Mouse (Mus musculus) monocyte, adult 5-6 weeks (primary cell): ENCODE data around the gene Atp2b1. TPM values are rescaled to one million over a fixed set of nuclear protein-coding genes. Genes with fewer than 3 reads are reported as not detected.
"Not testable (repeated sequence)": the region's sequence is repeated elsewhere in the genome, so short reads cannot be mapped to it uniquely, and the experiment has no call there.

Experiments
- ATAC-seq: fragments of 153-309, 156-312 bp; replicated peaks from 2 replicates; pipeline ENCODE4 v1.8.0; 2017; ENCODE audit warnings: mild to moderate bottlenecking; ENCODE audit not compliant: low TSS enrichment, insufficient number of reproducible peaks, severe bottlenecking, poor library complexity, low FRiP score
- total RNA-seq: library from RNA; stranded (forward); fragments of 200-1000, 200-491, 200-594 nt; gene quantifications from 3 replicates; pipeline ENCODE4 v1.2.3, GENCODE M21; 2017

Atp2b1 gene
- total RNA-seq, 1 experiment from 2014 or later = 212 TPM

GRCm38 (mm10) chr10:98993186-98993585, 79.0 kb downstream of the Atp2b1 start:
- no peak for ATAC-seq

GRCm38 (mm10) chr10:98995016-98995747, 81.0 kb downstream of the Atp2b1 start:
- not testable (repeated sequence) for ATAC-seq

- ATAC-seq = no peak
Measured at GRCm38 (mm10) chr10:99004866-99005265, 90.7 kb downstream of the Atp2b1 start.

GRCm38 (mm10) chr10:99011084-99011483, 96.9 kb downstream of the Atp2b1 start:
- no peak for ATAC-seq

GRCm38 (mm10) chr10:99012086-99012485, 97.9 kb downstream of the Atp2b1 start:
- ATAC-seq = no peak

- no peak for ATAC-seq
Measured at GRCm38 (mm10) chr10:99014737-99015136, 100.5 kb downstream of the Atp2b1 start.

- ATAC-seq = no peak
Measured at GRCm38 (mm10) chr10:99016996-99017395, 102.8 kb downstream of the Atp2b1 start.

- no peak for ATAC-seq
Measured at GRCm38 (mm10) chr10:99027462-99027861, 113.3 kb downstream of the Atp2b1 start.

- no peak for ATAC-seq
Measured at GRCm38 (mm10) chr10:99029844-99030243, 115.6 kb downstream of the Atp2b1 start.

GRCm38 (mm10) chr10:99033830-99034828, 119.9 kb downstream of the Atp2b1 start:
- ATAC-seq = no peak

- ATAC-seq = no peak
Measured at GRCm38 (mm10) chr10:99037185-99038065, 123.2 kb downstream of the Atp2b1 start.

GRCm38 (mm10) chr10:99038866-99039265, 124.7 kb downstream of the Atp2b1 start:
- ATAC-seq = no peak

- ATAC-seq = no peak
Measured at GRCm38 (mm10) chr10:99040171-99040570, 126.0 kb downstream of the Atp2b1 start.

GRCm38 (mm10) chr10:99046756-99047550, 132.7 kb downstream of the Atp2b1 start:
- ATAC-seq = no peak

- ATAC-seq = no peak
Measured at GRCm38 (mm10) chr10:99047551-99047940, 133.3 kb downstream of the Atp2b1 start.

- no peak for ATAC-seq
Measured at GRCm38 (mm10) chr10:99050093-99050492, 135.9 kb downstream of the Atp2b1 start.

GRCm38 (mm10) chr10:99053111-99053510, 138.9 kb downstream of the Atp2b1 start:
- ATAC-seq = no peak

GRCm38 (mm10) chr10:99060588-99060987, 146.4 kb downstream of the Atp2b1 start:
- no peak for ATAC-seq
